Mouse (Mus musculus): ENCODE results near the gene Dennd1a. TPM values are rescaled to one million over a fixed set of nuclear protein-coding genes. Genes with fewer than 3 reads are reported as not detected.
A peak's percentile ranks its signal among the peaks of the same experiment; 100 is the strongest.

The Dennd1a gene
- polyA plus RNA-seq, 1 experiment from 2014 or later: 18.3 TPM

DNA sequence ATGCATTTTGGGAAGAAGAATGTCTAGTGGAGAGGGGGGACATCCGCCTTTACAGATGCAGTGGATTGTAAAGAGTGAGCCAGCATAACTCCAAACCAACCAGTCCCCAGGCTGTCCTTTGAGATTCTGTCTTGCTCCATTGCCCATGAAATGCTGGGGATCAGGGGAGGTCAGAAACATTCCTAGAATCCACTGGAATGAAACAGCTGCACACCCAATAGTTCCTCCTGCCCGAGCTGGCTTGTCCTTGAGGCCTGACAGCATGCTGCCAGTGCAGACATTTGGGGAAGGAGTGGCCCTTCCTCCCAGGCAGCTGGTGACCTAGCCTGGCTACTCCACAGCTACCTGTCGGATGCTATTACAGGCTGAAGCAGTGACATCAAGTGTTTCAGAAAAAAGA is 246.3 kb downstream of the Dennd1a start:
- whole genome bisulfite sequencing: 67% methylated on average over 3 of the region's 3 CpGs
- Histone ChIP-seq H3K27me3 (ENCODE audit: low read depth, poor library complexity, severe bottlenecking) (no peaks in the 10 kb centered on the region), H3K27ac (no peak overlapping the region), H3K4me1 (peaks cover 14% of the 10 kb centered on the region), H3K4me3 (no peak overlapping the region), H3K36me3 (no peaks in the 10 kb centered on the region), H3K9me3 (replicated peaks) (no peaks in the 10 kb centered on the region)
- DNase-seq (ENCODE audit: low spot score): no peak

DNA sequence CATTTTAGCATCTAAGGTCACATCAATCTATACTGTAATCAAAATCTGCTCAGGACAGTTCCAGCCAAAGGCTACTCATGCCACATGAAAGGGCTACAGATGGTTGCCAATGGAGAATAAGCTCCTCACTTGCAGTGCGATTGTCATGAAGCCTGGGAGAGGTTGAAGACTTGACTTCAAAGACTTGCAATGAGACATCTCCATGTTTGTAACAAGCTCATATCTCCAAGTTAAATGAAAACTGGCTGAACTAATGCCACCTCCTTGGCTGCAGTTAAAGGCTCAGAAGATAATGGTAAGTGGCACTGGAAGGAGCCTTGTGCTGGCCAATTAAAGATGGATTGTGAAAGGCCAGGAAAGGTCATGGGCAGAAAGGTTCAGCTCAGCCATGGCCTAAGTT is 247.6 kb downstream of the Dennd1a start:
- Histone ChIP-seq H3K4me1 (peaks cover 4% of the 10 kb centered on the region; the same call in 1 of the 2 replicates), H3K36me3 (no peaks in the 10 kb centered on the region), H3K9me3 (replicated peaks) (no peaks in the 10 kb centered on the region), H3K4me3 (no peak overlapping the region), H3K27me3 (ENCODE audit: low read depth, poor library complexity, severe bottlenecking) (no peaks in the 10 kb centered on the region), H3K27ac (no peak overlapping the region)
- WGBS: 91% methylated on average over 1 of the region's 1 CpGs
- no peak for DNase-seq (ENCODE audit: low spot score)

DNA sequence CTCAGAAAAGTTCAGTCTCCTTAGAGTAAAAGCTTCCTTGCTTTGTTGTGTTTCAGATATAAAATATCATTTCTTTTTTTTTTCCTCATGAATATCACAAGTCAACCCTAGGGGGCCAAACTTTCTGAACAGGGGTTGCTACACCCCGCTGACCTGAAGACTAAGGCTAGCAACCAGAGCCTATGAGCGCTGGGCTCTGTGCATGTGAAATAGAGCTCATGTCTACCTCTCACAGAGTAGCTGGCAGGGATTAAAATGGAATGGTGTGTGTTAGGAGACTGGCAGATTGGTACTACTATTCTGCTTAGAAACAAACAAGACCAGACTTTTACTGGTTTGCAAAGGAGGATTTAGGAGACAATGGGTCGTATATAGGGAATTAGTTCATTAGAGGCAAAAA is 258.9 kb downstream of the Dennd1a start:
- Histone ChIP-seq H3K4me1 (peaks cover 5% of the 10 kb centered on the region), H3K27ac (no peak overlapping the region), H3K4me3 (no peak overlapping the region), H3K36me3 (no peaks in the 10 kb centered on the region), H3K9me3 (replicated peaks) (no peaks in the 10 kb centered on the region), H3K27me3 (ENCODE audit: low read depth, poor library complexity, severe bottlenecking) (no peaks in the 10 kb centered on the region)
- no peak for DNase-seq (ENCODE audit: low spot score)
- 91% methylated on average over 3 of the region's 3 CpGs for WGBS

DNA sequence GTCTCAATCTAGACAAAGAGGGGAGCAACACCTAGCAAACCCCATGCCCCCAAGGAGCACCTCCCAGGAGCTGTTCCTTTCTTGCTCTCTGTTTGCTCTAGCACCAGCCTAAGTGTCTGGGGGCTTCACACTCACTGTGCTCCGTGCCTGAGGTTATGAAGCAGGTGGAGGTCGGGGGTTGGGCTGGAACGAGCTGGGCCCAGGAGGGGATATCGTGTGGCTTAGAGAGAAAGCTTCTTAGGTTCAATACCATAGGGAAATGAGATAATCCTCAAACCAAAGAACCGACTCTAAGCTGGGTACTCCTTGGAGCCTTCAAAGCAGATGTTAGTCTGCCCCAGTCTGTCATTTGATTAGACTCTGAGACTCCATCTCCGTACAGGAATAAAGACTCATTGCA is 261.6 kb downstream of the Dennd1a start:
- 57% methylated on average over 6 of the region's 6 CpGs for WGBS
- DNase-seq (ENCODE audit: low spot score): no peak
- Histone ChIP-seq H3K4me1 (peaks cover 5% of the 10 kb centered on the region), H3K9me3 (replicated peaks) (no peaks in the 10 kb centered on the region), H3K4me3 (no peak overlapping the region), H3K36me3 (no peaks in the 10 kb centered on the region), H3K27ac (no peak overlapping the region), H3K27me3 (ENCODE audit: low read depth, poor library complexity, severe bottlenecking) (no peaks in the 10 kb centered on the region)

DNA sequence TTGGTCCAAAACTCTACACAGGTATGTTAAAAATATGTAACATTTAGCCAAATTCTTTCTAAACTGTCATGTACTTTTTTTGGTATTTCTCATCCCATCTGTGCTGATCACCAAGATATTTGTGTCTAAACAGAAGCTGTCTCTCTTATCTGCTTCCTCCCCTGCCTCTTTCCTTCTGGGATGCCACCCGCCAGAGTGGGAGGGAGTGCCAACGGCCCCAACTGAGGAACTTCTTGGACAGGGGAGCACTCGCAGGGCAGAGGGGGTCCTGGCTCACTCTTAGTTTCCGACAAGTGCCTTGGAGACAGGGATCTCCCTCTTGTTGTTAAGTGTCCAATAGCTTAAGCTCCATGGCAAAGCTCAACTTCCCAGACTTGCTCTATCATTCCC is 263.5 kb downstream of the Dennd1a start:
- H3K4me1 ChIP-seq: peaks cover 5% of the 10 kb centered on the region
- H3K27ac ChIP-seq: no peak overlapping the region
- H3K9me3 ChIP-seq (replicated peaks): no peaks in the 10 kb centered on the region
- 85% methylated on average over 4 of the region's 4 CpGs for WGBS
- no peak overlapping the region for H3K4me3 ChIP-seq
- no peaks in the 10 kb centered on the region for H3K36me3 ChIP-seq
- no peak for DNase-seq (ENCODE audit: low spot score)
- H3K27me3 ChIP-seq (ENCODE audit: low read depth, poor library complexity, severe bottlenecking): no peaks in the 10 kb centered on the region

DNA sequence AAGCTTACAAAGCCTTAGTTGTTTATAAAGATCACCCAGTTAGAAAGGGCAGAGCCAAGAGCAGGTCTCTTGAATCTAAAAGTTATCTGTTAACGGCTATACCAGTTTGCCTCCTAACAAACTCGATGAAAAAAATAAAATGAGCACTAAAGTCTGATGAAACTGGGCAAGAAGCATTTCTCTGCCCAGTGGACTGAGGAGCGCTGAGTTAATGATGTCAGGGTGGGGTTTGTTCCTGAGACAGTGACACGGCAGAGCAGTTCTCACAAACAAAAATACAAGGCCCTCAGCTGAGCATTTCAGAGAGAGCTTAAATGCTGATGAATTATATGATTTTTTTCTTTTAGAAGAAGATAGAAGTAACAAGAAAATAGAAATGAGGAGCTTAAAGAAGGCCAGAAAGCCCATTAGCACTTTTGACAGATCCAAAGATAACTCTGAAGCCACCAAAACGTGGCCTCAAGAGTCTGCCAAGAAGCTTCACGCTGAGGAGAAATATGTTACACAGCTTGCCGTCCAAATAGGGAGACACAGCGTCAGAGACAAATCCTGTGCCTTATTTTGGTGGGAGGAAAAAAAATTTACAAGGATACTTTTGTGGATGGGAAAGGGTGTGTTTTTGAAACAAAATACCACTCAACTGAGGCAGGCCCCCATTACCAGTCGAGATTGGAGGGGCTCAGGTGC is 264.0 kb downstream of the Dennd1a start:
- Histone ChIP-seq H3K4me1 (peaks cover 5% of the 10 kb centered on the region), H3K9me3 (replicated peaks) (no peaks in the 10 kb centered on the region), H3K4me3 (no peak overlapping the region), H3K27me3 (ENCODE audit: low read depth, poor library complexity, severe bottlenecking) (no peaks in the 10 kb centered on the region), H3K36me3 (no peaks in the 10 kb centered on the region), H3K27ac (no peak overlapping the region)
- 86% methylated on average over 9 of the region's 9 CpGs for WGBS
- DNase-seq (ENCODE audit: low spot score): no peak

DNA sequence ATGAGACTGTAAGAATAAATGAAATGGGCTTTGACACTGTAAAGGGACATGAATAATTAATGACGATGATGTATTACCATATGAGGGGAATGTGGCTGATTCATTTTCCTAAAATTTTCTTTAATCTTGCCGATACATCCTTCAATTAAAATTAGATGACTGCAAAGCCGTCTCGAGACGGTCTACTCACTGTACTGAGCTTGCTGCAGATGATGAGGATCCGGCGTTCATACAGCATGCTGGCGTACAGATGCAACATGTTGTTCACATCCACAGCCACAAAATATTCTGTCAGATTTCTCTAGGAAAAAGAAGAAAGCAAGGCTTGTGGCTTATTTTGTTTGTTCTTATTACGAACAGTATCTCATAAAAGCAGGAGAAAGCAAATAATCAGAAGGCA is 266.0 kb downstream of the Dennd1a start:
- Histone ChIP-seq H3K4me3 (no peak overlapping the region), H3K9me3 (replicated peaks) (no peaks in the 10 kb centered on the region), H3K36me3 (no peaks in the 10 kb centered on the region), H3K27ac (no peak overlapping the region), H3K27me3 (ENCODE audit: low read depth, poor library complexity, severe bottlenecking) (no peaks in the 10 kb centered on the region), H3K4me1 (peaks cover 5% of the 10 kb centered on the region)
- DNase-seq (ENCODE audit: low spot score): no peak
- 95% methylated on average over 9 of the region's 9 CpGs for WGBS

DNA sequence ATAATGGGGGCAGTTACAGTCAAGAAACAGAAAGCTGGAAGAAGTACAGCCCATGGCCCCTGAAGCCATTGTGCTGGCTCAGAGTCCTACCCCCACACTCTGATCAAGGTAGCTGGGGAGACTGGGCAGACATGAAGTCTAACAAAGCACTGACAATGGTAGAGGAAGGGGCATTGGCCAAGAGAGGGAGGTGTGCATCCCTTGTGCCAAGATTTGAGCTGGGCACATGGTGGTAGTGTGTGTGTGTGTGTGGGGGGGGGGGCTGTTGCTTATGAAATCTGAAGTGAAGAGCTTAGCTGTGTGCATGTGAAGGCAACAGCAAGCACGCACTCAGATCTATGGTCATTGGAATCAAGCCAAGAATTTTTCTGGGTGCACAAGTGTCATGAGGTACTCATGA is 272.5 kb downstream of the Dennd1a start:
- H3K36me3 ChIP-seq: no peaks in the 10 kb centered on the region
- H3K4me1 ChIP-seq: peaks cover 2% of the 10 kb centered on the region; the same call in 1 of the 2 replicates
- no peak for DNase-seq (ENCODE audit: low spot score)
- H3K27ac ChIP-seq: no peak overlapping the region
- H3K27me3 ChIP-seq (ENCODE audit: low read depth, poor library complexity, severe bottlenecking): no peaks in the 10 kb centered on the region
- no peaks in the 10 kb centered on the region for H3K9me3 ChIP-seq (replicated peaks)
- WGBS: 86% methylated on average over 1 of the region's 1 CpGs
- H3K4me3 ChIP-seq: no peak overlapping the region

DNA sequence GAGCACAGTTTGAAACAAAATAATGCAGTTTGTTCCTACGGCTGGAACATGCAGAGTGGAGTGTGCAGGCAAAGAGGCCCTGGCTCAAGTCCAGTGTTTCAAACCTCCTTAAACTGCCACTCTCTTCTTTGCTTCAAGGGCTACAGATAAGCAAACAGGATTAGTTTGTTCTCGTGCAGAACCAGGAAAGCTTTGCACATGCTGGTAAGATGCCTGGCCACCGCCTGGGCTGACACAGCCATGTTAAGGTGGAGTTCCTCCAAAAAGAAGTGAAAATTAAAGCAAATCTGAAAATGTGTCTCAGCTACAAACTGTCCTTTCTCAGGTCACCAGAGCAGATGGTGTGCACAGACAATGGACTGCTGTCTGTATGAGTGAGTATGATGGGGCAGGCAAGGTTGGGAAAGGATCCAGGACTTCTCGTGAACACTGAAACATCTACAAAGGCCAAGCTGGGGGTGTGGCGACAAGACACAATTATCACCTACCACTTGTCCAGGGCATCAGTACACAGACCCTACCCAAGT is 273.3 kb downstream of the Dennd1a start:
- no peak overlapping the region for H3K27ac ChIP-seq
- no peak overlapping the region for H3K4me3 ChIP-seq
- H3K4me1 ChIP-seq: peaks cover 2% of the 10 kb centered on the region; the same call in 1 of the 2 replicates
- no peaks in the 10 kb centered on the region for H3K27me3 ChIP-seq (ENCODE audit: low read depth, poor library complexity, severe bottlenecking)
- 70% methylated on average over 5 of the region's 5 CpGs for WGBS
- H3K9me3 ChIP-seq (replicated peaks): no peaks in the 10 kb centered on the region
- H3K36me3 ChIP-seq: no peaks in the 10 kb centered on the region
- DNase-seq (ENCODE audit: low spot score): no peak

DNA sequence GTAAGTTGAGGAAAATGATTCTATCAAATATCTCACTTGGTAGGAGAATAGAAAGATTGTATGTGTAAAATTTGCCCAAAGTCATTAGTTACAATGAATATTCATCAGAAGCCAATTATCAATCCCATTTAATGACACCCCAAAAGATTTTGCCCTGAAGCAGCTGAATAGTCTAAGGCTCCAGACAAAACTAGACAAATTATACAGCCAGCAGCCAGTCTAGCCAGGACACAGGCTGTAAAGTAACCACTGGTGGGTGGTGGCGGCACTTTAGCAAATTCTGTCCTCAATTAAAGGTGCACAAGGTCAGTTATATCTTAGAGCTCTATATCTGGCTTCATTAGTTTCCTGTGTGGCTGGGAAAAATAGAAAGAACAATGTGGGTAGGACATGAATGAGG is 280.0 kb downstream of the Dennd1a start:
- Histone ChIP-seq H3K9me3 (replicated peaks) (no peaks in the 10 kb centered on the region), H3K36me3 (no peaks in the 10 kb centered on the region), H3K27ac (no peak overlapping the region), H3K4me3 (no peak overlapping the region), H3K27me3 (ENCODE audit: low read depth, poor library complexity, severe bottlenecking) (no peaks in the 10 kb centered on the region), H3K4me1 (peaks cover 31% of the 10 kb centered on the region)
- WGBS: 49% methylated on average over 1 of the region's 1 CpGs
- DNase-seq (ENCODE audit: low spot score): no peak

DNA sequence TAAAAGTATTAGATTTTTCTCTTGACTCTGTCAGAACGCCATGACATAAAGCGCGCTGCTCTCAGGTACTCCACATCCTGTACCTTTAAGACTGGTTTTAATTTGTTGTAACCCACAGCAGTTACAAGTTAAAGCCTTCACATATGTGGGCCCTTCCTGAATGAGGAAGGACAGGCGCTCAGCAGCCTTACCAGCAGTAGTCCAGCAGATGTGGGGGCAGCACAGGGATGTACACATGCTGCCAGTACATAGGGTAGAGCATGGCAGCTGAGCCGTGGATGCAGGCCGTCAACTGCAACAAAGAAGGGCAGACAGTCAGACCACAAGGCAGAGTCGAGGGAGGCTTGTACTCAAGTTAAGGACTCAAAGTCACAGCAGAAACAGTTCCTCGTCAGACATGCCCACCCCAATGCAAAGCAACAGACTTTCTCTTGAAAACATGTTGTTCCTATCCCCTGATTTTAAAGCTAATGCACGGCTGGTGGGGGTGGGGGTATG is 284.0 kb downstream of the Dennd1a start:
- 63% methylated on average over 9 of the region's 9 CpGs for WGBS
- peak overlapping the region; percentile 82 for H3K27ac ChIP-seq
- peak; percentile 60 for DNase-seq (ENCODE audit: low spot score)

DNA sequence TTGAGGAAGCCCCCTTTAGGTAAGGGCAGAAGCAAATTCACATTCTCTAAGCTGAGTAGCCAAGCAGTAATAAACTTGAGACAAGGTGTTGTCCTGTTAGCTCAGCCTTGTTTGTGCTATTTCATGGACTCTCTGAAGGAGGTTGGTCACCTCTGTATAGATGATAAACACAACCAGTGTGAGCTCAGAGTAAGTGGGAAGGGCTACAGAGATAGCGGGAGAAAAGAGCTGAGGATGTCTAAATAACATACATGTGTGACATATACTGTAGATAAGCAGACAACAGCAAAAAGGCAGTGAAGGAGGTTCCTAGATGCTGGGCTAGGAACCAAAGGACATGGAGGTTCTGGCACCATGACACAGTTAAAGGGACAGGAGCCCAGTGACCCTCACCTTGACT is 286.2 kb downstream of the Dennd1a start:
- DNase-seq (ENCODE audit: low spot score): no peak
- Histone ChIP-seq H3K27ac (no peak overlapping the region), H3K9me3 (replicated peaks) (no peaks in the 10 kb centered on the region), H3K4me3 (no peak overlapping the region), H3K4me1 (peaks cover 24% of the 10 kb centered on the region), H3K27me3 (ENCODE audit: low read depth, poor library complexity, severe bottlenecking) (no peaks in the 10 kb centered on the region), H3K36me3 (0 out of 2 replicates have a peak, but pooled peaks cover 9% of the 10 kb centered on the region)
- WGBS: 96% methylated on average over 1 of the region's 1 CpGs

More for the DNA sequence above, 284.0 kb downstream of the Dennd1a start:
- Histone ChIP-seq H3K4me1 (peaks cover 31% of the 10 kb centered on the region), H3K4me3 (no peak overlapping the region), H3K27me3 (ENCODE audit: low read depth, poor library complexity, severe bottlenecking) (no peaks in the 10 kb centered on the region), H3K9me3 (replicated peaks) (no peaks in the 10 kb centered on the region), H3K36me3 (0 out of 2 replicates have a peak, but pooled peaks cover 9% of the 10 kb centered on the region)

DNA sequence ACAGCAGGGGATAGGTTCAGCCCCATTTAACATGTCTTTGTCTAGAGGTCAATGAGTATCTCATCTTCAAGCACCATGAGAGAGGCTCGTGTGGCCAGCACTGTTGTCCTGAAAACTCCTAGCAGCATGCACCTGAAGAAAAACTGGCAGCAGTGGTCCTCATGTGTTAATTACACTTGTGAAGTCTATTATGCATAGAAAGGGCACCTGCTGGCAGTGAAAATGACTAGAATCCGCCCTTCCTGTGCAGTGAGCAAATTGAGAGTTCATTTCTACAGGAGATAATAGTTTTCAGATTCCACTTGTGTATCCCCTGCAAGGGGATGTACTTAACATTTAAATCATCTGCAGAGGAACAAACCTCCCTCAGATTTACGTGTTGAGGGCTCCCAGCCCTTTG is 289.2 kb downstream of the Dennd1a start:
- Histone ChIP-seq H3K36me3 (0 out of 2 replicates have a peak, but pooled peaks cover 9% of the 10 kb centered on the region), H3K4me3 (no peak overlapping the region), H3K27me3 (ENCODE audit: low read depth, poor library complexity, severe bottlenecking) (no peaks in the 10 kb centered on the region), H3K27ac (no peak overlapping the region), H3K4me1 (peaks cover 5% of the 10 kb centered on the region), H3K9me3 (replicated peaks) (no peaks in the 10 kb centered on the region)
- no peak for DNase-seq (ENCODE audit: low spot score)
- WGBS: 51% methylated on average over 3 of the region's 3 CpGs
